Mouse (Mus musculus) B cell, adult 2 months (primary cell): ENCODE measurements around the gene Cdkn2b.
A peak's percentile ranks its signal among the peaks of the same experiment; 100 is the strongest.

ENCODE experiments used
- DNase-seq, 2 experiments: peaks; one replicate each; pipeline ENCODE4 v3.0.0; 2022

Gene Cdkn2b

GRCm38 (mm10) chr4:89310491-89311254 lies at the start of gene Cdkn2b:
Cdkn2b (minus strand) TSS chr4:89311039.
- peak; percentile 90 to 92 for DNase-seq

DNA sequence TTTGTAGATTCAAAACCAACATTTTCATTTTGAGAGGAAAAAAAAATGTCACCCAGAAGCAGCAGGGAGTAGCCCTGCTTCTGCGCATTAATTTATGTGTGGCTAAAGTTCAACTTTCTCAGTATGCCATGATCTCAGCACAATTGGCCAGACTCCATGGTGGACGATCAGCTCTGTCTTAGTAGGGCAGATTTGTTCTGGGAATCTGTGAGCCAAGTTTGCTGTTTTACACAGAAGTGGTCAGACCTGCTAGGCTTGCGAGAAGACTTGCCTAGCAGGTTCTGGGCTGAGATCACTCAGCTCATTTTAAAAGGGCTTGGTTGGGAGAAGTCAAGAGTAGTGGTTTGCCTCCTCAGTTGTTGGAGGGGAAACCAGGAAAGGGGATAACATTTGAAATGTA lies 49.5 kb upstream of the Cdkn2b start:
- no peak for DNase-seq

GRCm38 (mm10) chr4:89359506-89359905 lies 48.7 kb upstream of the Cdkn2b start:
- DNase-seq = no peak

GRCm38 (mm10) chr4:89353935-89354334 lies 43.1 kb upstream of the Cdkn2b start:
- no peak for DNase-seq

GRCm38 (mm10) chr4:89353071-89353582 lies 42.3 kb upstream of the Cdkn2b start:
- DNase-seq = no peak

GRCm38 (mm10) chr4:89351474-89351873 lies 40.6 kb upstream of the Cdkn2b start:
- peak; percentile 2 for DNase-seq

GRCm38 (mm10) chr4:89350938-89351451 lies 40.2 kb upstream of the Cdkn2b start:
- DNase-seq = peak; percentile 6 to 15

- DNase-seq = no peak
Measured at GRCm38 (mm10) chr4:89350391-89350790, 39.6 kb upstream of the Cdkn2b start.

DNA sequence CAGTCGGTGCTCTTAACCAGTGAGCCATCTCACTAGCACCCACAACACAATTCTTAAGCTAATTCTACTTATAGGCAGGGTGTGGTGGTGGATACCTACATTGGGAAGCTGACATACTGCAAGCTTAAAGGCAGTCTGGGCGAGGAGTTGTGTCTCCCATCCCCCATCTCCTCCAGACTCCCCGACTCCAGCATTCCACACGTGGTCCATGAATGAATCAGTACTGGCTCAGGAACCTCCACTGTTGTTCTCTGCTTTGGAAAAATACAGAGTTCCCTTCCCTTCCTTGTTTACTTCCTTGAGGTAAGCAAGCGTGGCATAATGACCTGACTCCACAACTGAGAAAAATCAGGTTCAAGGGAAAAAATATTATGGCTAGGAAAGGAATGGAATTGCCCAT lies 38.0 kb upstream of the Cdkn2b start:
- no peak for DNase-seq

GRCm38 (mm10) chr4:89313461-89313860 lies 2.6 kb upstream of the Cdkn2b start:
- DNase-seq = no peak

DNA sequence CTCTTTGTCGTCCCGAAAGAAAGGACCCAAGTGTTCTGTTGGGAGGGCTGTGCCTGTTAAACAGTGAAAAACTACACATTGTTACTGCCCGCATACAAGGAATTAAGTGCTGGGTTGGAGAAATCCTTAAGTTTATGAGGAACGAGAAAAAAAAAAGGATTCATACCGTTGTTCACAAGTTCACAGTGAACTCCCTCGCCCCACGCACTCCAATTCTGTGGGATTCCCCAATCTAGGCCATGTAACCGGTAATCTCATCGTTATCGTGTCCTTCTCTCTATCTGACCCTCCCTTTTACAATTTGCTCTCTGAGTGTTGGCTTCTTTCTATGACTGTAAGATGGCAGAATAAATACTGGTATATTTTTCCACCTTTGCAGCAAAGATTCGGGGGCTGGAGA lies 843 bp downstream of the Cdkn2b start:
- DNase-seq = no peak

DNA sequence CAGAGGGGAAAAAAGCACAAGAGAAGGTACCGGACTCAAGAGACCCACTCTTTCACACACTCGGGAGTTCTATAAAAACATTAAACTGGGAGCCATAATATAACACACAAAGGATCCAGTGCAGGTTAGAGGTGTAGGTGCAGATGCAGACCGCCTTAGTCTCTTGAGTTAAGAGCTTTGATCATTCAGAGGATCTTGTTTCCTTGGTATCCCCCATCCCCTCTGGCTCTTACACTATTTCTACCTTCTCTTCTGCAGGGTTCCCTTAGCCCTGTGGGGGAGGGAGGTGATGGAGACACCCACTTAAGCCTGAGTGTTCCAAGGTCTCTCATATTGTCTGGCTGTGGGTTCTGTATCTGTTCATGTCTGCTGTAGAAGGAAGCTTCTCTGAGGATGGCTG lies 2.8 kb downstream of the Cdkn2b start:
- no peak for DNase-seq

- no peak for DNase-seq
Measured at GRCm38 (mm10) chr4:89306798-89307365, 4.0 kb downstream of the Cdkn2b start.

DNA sequence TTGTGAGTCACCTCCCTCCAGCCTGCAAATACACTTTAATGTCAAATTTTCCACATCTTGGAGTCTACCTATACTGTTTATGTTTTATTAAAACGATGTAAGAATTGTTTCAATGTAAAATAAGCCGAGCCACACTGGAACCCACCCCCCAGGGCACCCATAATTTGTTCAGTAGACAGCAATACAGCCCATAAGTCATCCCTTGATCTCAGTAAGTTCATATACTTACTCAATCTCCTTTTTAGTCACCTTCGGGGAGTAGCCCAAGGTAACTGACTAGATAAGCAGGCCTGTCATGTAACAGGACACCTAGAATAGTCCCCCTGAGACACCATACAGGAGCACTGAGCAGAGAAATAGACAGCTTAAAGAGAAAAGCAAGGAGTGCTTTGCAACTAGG lies 5.1 kb downstream of the Cdkn2b start:
- DNase-seq = no peak

- DNase-seq = no peak
Measured at GRCm38 (mm10) chr4:89303281-89303995, 7.4 kb downstream of the Cdkn2b start.

DNA sequence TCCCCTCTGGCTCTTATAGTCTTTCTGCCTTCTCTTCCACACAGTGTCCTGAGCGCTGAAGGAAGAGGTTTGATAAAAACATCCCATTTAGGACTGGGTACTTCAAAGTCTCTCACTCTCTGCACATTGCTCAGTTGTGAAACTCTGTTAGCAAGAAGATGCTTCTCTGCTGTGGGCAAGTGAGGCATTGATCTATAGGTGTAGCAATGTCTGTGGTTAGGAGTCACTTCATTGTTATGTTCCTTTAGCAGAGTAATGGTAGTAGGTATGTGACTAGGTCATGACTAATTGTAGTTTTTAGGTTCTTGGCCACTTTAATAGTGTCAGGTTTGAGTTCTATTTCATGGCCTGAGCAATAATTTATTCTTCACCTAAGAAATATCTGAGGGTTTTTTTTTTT lies 8.7 kb downstream of the Cdkn2b start:
- no peak for DNase-seq

GRCm38 (mm10) chr4:89299721-89300120 lies 11.1 kb downstream of the Cdkn2b start:
- no peak for DNase-seq

DNA sequence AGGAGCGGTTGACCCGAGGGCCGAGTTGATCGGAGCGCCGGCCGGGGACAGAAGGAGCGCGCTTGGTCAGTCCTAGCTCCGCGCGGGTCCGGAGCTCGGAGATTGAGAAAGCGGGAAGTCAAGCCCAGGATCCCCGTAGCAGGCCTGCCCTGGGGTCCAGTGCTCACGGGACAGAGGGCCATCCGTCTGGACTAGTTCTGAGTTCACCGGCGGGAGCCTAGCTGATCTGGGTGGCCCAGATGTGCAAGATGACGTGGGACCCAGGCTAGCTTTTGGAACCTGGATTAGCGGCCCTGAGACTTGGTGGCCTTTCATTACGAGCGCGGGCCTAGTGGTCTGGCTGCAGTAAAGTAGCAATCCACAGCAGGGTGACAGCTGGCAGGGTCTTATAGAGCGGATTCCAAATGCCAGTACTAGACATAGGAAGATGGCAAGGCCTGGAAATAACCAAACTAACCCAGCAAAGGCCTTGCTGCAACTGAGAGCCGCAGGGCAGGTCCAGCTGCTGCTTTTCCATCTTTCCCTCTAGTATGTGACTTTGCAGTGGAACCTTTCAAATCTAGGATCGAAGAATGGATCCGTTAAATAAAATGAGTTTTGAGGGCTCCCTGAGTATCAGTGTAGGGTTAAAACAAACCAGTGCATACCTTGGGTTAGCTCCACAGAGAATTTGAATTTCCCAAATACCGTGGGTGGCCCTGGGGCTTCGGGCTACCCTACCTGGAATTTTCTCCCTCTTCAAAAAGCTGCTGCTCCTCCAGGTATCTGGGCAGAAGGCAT lies 15.2 kb downstream of the Cdkn2b start:
- no peak for DNase-seq

DNA sequence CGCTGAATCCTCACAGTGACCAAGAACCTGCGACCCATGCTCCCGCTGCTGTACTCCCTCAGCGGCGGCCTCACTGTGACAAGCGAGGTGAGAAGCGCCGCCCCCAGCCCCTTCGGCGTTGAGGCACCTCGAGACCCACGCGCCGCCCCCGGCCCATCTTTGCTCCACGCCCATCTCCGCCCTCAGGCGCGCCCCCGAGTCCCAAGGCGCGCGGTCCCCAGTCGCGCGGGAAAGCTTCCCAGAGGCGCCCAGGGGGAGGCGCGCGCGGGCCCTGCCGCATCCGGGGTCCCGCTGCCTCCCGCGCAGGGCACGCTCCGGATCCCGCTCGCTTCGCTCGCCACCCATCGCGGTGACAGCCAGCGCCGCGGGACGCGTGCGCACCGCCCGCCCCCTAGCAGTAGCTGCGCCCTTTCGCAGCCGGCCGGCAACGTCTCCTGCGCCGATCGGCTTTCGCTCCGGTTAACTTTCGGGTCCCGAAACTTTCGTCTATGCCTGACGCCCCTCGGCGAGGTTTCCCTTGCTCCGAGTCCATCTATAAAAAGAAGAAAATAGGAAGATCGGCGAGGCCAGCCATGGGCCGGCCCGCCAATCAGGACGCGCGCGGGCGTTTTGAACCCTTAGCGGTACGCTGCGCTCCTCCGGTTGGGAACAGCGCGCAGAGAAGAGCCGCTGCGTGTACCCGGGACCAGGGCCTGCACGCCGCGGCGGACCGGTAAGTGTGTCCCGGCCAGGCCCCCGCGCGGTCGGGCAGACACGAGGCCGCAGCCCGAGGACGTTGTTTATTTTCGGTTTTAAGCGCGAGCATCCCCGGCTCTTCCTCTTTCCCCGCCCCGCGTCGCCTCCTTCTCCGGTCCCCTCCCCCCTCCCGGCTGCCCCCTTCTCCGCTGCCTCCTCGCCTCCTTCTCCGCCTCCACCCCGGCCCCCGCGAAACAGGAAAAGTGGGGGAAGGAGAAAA lies 16.1 kb downstream of the Cdkn2b start, which contains the start of gene Cdkn2a:
TSS of gene Cdkn2a (minus strand) at position 168 of the 955 bp plus-strand sequence.
- peak; percentile 51 to 62 for DNase-seq

DNA sequence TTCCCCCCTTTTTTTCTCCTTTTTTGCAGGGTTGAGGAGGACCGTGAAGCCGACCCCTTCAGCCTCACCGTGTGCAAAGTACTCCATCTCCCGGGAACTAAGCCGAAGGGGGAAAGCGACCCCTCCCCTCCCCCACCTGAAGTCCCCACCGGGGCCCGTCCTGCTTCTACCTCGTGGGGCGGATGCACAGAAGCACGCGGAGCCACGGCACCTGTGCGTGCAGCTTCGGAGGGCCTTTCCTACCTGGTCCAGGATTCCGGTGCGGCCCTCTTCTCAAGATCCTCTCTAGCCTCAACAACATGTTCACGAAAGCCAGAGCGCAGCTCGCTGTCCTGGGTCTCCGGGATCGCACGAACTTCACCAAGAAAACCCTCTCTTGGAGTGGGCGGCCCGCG lies 16.8 kb downstream of the Cdkn2b start:
- DNase-seq = no peak

- DNase-seq = no peak
Measured at GRCm38 (mm10) chr4:89293516-89293915, 17.3 kb downstream of the Cdkn2b start.
